Mouse (Mus musculus) heart, embryonic 16.5 days (tissue): ENCODE data around the gene Sestd1. TPM values are rescaled to one million over a fixed set of nuclear protein-coding genes. Genes with fewer than 3 reads are reported as not detected.
A peak's percentile ranks its signal among the peaks of the same experiment; 100 is the strongest.

Source experiments
- ATAC-seq: fragments of 200-750 bp; cut with Nextera tagmentation; replicated peaks from 2 replicates; pipeline ENCODE4 v1.8.0; 2017; ENCODE audit warnings: moderate number of reproducible peaks; ENCODE audit not compliant: insufficient read depth, low FRiP score; ENCODE audit errors: extremely low read depth
- H3K27ac ChIP-seq: fragments of 300-500 bp; sonication (generic); 2 replicates; pipeline ENCODE4 v1.5.1; 2014; ENCODE audit warnings: mild to moderate bottlenecking, low read length, control low read depth, moderate library complexity
- H3K27me3 ChIP-seq: fragments of 300-500 bp; sonication (generic); 2 replicates; pipeline ENCODE4 v1.6.1; 2014; ENCODE audit warnings: low read length, mixed read lengths; ENCODE audit not compliant: control insufficient read depth, insufficient read depth
- H3K36me3 ChIP-seq: fragments of 300-500 bp; sonication (generic); 2 replicates; pipeline ENCODE4 v1.6.1; 2014; ENCODE audit not compliant: control insufficient read depth, insufficient read depth
- H3K4me1 ChIP-seq: fragments of 300-500 bp; sonication (generic); 2 replicates; pipeline ENCODE4 v1.6.1; 2014; ENCODE audit warnings: low read length, mixed read lengths; ENCODE audit not compliant: control insufficient read depth, insufficient read depth
- H3K4me2 ChIP-seq: fragments of 300-500 bp; sonication (generic); 2 replicates; pipeline ENCODE4 v1.6.1; 2014; ENCODE audit warnings: low read depth, mild to moderate bottlenecking, control low read depth, low read length
- H3K4me3 ChIP-seq: fragments of 300-500 bp; sonication (generic); 2 replicates; pipeline ENCODE4 v1.5.1; 2014; ENCODE audit warnings: mild to moderate bottlenecking, control low read depth, low read length
- H3K9ac ChIP-seq: fragments of 300-500 bp; sonication (generic); 2 replicates; pipeline ENCODE4 v1.6.1; 2014; ENCODE audit warnings: low read length, control low read depth
- H3K9me3 ChIP-seq: fragments of 300-500 bp; sonication (generic); replicated peaks from 2 replicates; pipeline ENCODE4 v1.6.1; 2016; ENCODE audit warnings: low read length; ENCODE audit not compliant: control insufficient read depth
- WGBS: fragments of 180-500 bp; shearing (Covaris S2); extraction: QIAGEN DNeasy Blood & Tissue Kit; methylation state at CpG from one replicate; pipeline ENCODE4 v1.1.7; 2014; 5-methylcytosine and 5-hydroxymethylcytosine counted together
- polyA plus RNA-seq: library from polyadenylated mRNA; unstranded; fragments of >200 nt; fragmentation: Nextera tagmentation; extraction: Ambion mirVana; gene quantifications from 2 replicates; pipeline ENCODE4 v1.2.1, GENCODE M21; 2015

The Sestd1 gene
- polyA plus RNA-seq, 1 experiment from 2014 or later: 10.3 TPM

- no peak overlapping the region for H3K27ac ChIP-seq
Measured at GRCm38 (mm10) chr2:77190301-77190700, 90.1 kb downstream of the Sestd1 start.

GRCm38 (mm10) chr2:77189671-77190070 is 90.7 kb downstream of the Sestd1 start:
- H3K9ac ChIP-seq: no peak overlapping the region
- 0 out of 2 replicates have a peak, but pooled peaks cover 2% of the 10 kb centered on the region for H3K9me3 ChIP-seq
- no peak overlapping the region for H3K4me2 ChIP-seq
- H3K4me1 ChIP-seq: peaks cover 3% of the 10 kb centered on the region
- 89% methylated on average over 7 of the region's 7 CpGs for WGBS
- H3K36me3 ChIP-seq: peaks cover 7% of the 10 kb centered on the region; the same call in 1 of the 2 replicates
- no peak overlapping the region for H3K4me3 ChIP-seq
- H3K27ac ChIP-seq: no peak overlapping the region
- H3K27me3 ChIP-seq: no peaks in the 10 kb centered on the region
- ATAC-seq: no peak

More at GRCm38 (mm10) chr2:77190301-77190700, 90.1 kb downstream of the Sestd1 start:
- H3K4me1 ChIP-seq: no peaks in the 10 kb centered on the region; the same call in 1 of the 2 replicates
- WGBS: 82% methylated on average over 3 of the region's 3 CpGs
- peaks cover 7% of the 10 kb centered on the region; the same call in 1 of the 2 replicates for H3K36me3 ChIP-seq
- 0 out of 2 replicates have a peak, but pooled peaks cover 2% of the 10 kb centered on the region for H3K9me3 ChIP-seq
- H3K27me3 ChIP-seq: no peaks in the 10 kb centered on the region
- ATAC-seq: no peak
- no peak overlapping the region for H3K9ac ChIP-seq
- H3K4me3 ChIP-seq: no peak overlapping the region
- H3K4me2 ChIP-seq: no peak overlapping the region

- H3K36me3 ChIP-seq: peaks cover 7% of the 10 kb centered on the region; the same call in 1 of the 2 replicates
- no peak overlapping the region for H3K4me2 ChIP-seq
- no peaks in the 10 kb centered on the region for H3K27me3 ChIP-seq
- WGBS: 87% methylated on average over 3 of the region's 3 CpGs
- H3K27ac ChIP-seq: no peak overlapping the region
- peaks cover 19% of the 10 kb centered on the region for H3K4me1 ChIP-seq
- H3K9ac ChIP-seq: no peak overlapping the region
- H3K4me3 ChIP-seq: no peak overlapping the region
- no peak for ATAC-seq
- 0 out of 2 replicates have a peak, but pooled peaks cover 2% of the 10 kb centered on the region for H3K9me3 ChIP-seq
Measured at GRCm38 (mm10) chr2:77187501-77187900, 92.9 kb downstream of the Sestd1 start.

GRCm38 (mm10) chr2:77186912-77187311 is 93.5 kb downstream of the Sestd1 start:
- H3K4me3 ChIP-seq: no peak overlapping the region
- H3K4me1 ChIP-seq: peaks cover 23% of the 10 kb centered on the region
- WGBS: 54% methylated on average over 8 of the region's 8 CpGs
- H3K27ac ChIP-seq: no peak overlapping the region
- no peak overlapping the region for H3K4me2 ChIP-seq
- H3K9ac ChIP-seq: no peak overlapping the region
- ATAC-seq: no peak
- H3K36me3 ChIP-seq: peaks cover 7% of the 10 kb centered on the region; the same call in 1 of the 2 replicates
- H3K9me3 ChIP-seq: 0 out of 2 replicates have a peak, but pooled peaks cover 2% of the 10 kb centered on the region
- H3K27me3 ChIP-seq: no peaks in the 10 kb centered on the region

GRCm38 (mm10) chr2:77184049-77184571 is 96.3 kb downstream of the Sestd1 start:
- Histone ChIP-seq H3K9me3 (no peaks in the 10 kb centered on the region), H3K27ac (peak overlapping the region; percentile 69), H3K9ac (no peak overlapping the region), H3K27me3 (no peaks in the 10 kb centered on the region), H3K4me2 (no peak overlapping the region), H3K4me1 (peaks cover 34% of the 10 kb centered on the region), H3K4me3 (no peak overlapping the region), H3K36me3 (peaks cover 3% of the 10 kb centered on the region; the same call in 1 of the 2 replicates)
- ATAC-seq: no peak
- WGBS: 25% methylated on average over 8 of the region's 8 CpGs

GRCm38 (mm10) chr2:77183646-77184045 is 96.7 kb downstream of the Sestd1 start:
- 65% methylated on average over 2 of the region's 2 CpGs for WGBS
- H3K9ac ChIP-seq: no peak overlapping the region
- H3K27ac ChIP-seq: peak overlapping the region; percentile 69
- H3K36me3 ChIP-seq: peaks cover 3% of the 10 kb centered on the region; the same call in 1 of the 2 replicates
- H3K27me3 ChIP-seq: no peaks in the 10 kb centered on the region
- no peak overlapping the region for H3K4me2 ChIP-seq
- H3K9me3 ChIP-seq: no peaks in the 10 kb centered on the region
- H3K4me1 ChIP-seq: peaks cover 34% of the 10 kb centered on the region
- no peak for ATAC-seq
- H3K4me3 ChIP-seq: no peak overlapping the region

- Histone ChIP-seq H3K27ac (peak overlapping the region; percentile 99), H3K9me3 (no peaks in the 10 kb centered on the region), H3K4me2 (peak overlapping the region; percentile 43), H3K4me3 (no peak overlapping the region), H3K9ac (peak overlapping the region; percentile 58; the same call in 1 of the 2 replicates), H3K36me3 (peaks cover 3% of the 10 kb centered on the region; the same call in 1 of the 2 replicates), H3K27me3 (no peaks in the 10 kb centered on the region), H3K4me1 (peaks cover 34% of the 10 kb centered on the region)
- WGBS: 44% methylated on average over 6 of the region's 6 CpGs
- no peak for ATAC-seq
Measured at GRCm38 (mm10) chr2:77182996-77183380, 97.4 kb downstream of the Sestd1 start.

GRCm38 (mm10) chr2:77182271-77182995 is 98.0 kb downstream of the Sestd1 start:
- Histone ChIP-seq H3K9ac (peak overlapping the region; percentile 62), H3K4me2 (peak overlapping the region; percentile 43), H3K27me3 (no peaks in the 10 kb centered on the region), H3K36me3 (peaks cover 3% of the 10 kb centered on the region; the same call in 1 of the 2 replicates), H3K9me3 (no peaks in the 10 kb centered on the region), H3K4me3 (no peak overlapping the region), H3K4me1 (peaks cover 34% of the 10 kb centered on the region), H3K27ac (peak overlapping the region; percentile 99)
- ATAC-seq: peak; percentile 91
- 31% methylated on average over 4 of the region's 4 CpGs for whole genome bisulfite sequencing

- H3K4me3 ChIP-seq: no peak overlapping the region
- H3K4me1 ChIP-seq: peaks cover 44% of the 10 kb centered on the region
- no peaks in the 10 kb centered on the region for H3K27me3 ChIP-seq
- peak overlapping the region; percentile 3; the same call in 1 of the 2 replicates for H3K27ac ChIP-seq
- ATAC-seq: no peak
- H3K36me3 ChIP-seq: peaks cover 3% of the 10 kb centered on the region; the same call in 1 of the 2 replicates
- H3K9ac ChIP-seq: no peak overlapping the region
- H3K9me3 ChIP-seq: no peaks in the 10 kb centered on the region
- WGBS: 58% methylated on average over 2 of the region's 2 CpGs
- no peak overlapping the region for H3K4me2 ChIP-seq
Measured at GRCm38 (mm10) chr2:77177472-77177871, 102.9 kb downstream of the Sestd1 start.
